Mouse (Mus musculus) embryonic fibroblast, embryonic 13.5 days (primary cell): ENCODE results near the gene Ugt1a8. TPM values are rescaled to one million over a fixed set of nuclear protein-coding genes. Genes with fewer than 3 reads are reported as not detected.
A peak's percentile ranks its signal among the peaks of the same experiment; 100 is the strongest.

ENCODE experiments used
- H3K27ac ChIP-seq: 2 replicates; pipeline ENCODE4 v1.5.1; 2012; ENCODE audit warnings: low read length, control low read depth, inconsistent platforms; ENCODE audit not compliant: insufficient read depth
- H3K4me1 ChIP-seq: 2 replicates; pipeline ENCODE4 v1.6.1; 2011; ENCODE audit warnings: low read length; ENCODE audit not compliant: control insufficient read depth, insufficient read depth
- H3K4me3 ChIP-seq: 2 replicates; pipeline ENCODE4 v1.5.1; 2011; ENCODE audit warnings: mild to moderate bottlenecking, control low read depth, low read length; ENCODE audit not compliant: insufficient read depth
- CTCF ChIP-seq: IDR thresholded peaks from 2 replicates; pipeline ENCODE4 v1.5.1; 2011; ENCODE audit warnings: mild to moderate bottlenecking, control low read depth, low read length, moderate library complexity, borderline replicate concordance; ENCODE audit not compliant: insufficient read depth
- POLR2A ChIP-seq: IDR thresholded peaks from 2 replicates; pipeline ENCODE4 v1.6.1; 2011; ENCODE audit warnings: low read depth, mild to moderate bottlenecking, control low read depth, low read length, moderate library complexity
- polyA plus RNA-seq: library from polyadenylated mRNA; stranded (reverse); fragments of >200 nt; gene quantifications from 2 replicates; pipeline ENCODE4 v1.2.4, GENCODE M21; 2011; ENCODE audit warnings: low read depth; ENCODE audit not compliant: missing spikeins, insufficient read length

Ugt1a8 gene
- polyA plus RNA-seq, 1 experiment: not detected

DNA sequence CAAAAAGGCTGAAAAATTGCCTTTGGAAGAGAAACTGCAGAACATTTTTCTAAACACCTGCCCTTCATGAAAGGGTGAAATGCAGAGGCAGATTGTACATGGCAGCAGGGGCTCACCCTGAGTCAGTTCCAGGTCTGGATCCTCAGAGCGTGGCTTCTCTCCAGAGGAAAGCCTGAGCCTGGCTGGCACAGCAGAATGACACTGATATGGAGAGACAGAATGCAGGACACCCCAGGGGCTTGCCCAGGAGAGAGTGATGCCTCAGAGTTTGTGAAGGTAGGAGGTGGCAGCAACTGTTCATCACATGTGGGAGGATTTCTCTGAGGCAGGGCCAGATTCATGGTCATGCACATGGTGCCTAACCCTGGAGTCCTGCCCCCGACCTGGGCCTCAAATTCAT is 112.4 kb downstream of the Ugt1a8 start:
- Histone ChIP-seq H3K4me3 (no peak overlapping the region), H3K27ac (no peak overlapping the region), H3K4me1 (no peaks in the 10 kb centered on the region)
- TF ChIP-seq POLR2A: no peak

DNA sequence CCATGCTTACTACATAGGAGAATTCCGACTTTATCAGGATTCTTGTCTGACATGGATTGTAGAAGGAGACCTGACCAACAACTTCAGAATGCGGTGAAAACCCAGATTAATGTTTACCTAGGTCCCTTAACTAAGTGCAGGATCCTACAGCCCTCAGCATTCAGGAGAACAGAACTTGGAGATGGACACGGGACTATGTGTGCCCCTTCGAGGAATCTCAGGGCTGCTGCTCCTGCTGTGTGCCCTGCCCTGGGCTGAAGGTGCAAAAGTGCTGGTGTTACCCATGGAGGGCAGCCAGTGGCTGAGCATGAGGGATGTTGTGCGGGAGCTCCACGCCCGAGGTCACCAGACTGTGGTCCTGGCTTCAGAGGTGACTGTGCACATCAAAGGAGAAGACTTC is 112.8 kb downstream of the Ugt1a8 start, which contains the start of gene Ugt1a2:
Ugt1a2 (plus strand) TSS at position 146 of the 400 bp plus-strand sequence.
- no peak for TF ChIP-seq POLR2A
- no peak for TF ChIP-seq CTCF
- no peak within 1 kb of the TSS for H3K4me3 ChIP-seq

DNA sequence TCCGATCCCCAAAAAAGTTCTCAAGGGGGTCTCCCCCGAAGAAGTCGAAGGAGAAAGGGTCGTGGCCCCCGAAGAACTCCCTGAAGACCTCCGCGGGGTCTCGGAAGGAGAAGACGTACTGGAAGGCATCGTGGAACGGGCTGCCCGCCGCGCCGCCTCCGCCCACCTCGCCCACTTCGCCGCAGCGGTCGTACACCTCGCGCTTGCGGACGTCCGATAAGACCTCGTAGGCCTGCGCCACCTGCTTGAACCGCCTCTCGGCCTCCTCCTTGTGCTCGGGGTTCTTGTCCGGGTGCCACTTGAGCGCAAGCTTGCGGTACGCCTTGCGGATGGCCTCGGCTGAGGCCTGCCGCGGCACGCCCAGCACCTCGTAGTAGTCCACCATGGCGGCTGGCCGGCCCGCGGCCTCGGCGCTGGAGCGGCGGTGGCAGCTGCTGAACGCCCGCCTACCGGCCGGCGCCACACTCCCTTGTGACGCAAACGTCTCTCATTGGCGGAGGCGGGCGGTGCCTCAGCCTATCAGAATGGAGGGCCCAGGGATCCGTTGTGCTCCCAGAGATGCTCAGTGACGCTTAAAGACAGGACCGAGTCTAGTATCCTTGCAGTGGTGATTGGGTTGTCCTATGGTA is 117.8 kb downstream of the Ugt1a8 start, which contains the start of gene Dnajb3:
Dnajb3 (minus strand) TSS at position 489 of the 629 bp plus-strand sequence.
- H3K4me1 ChIP-seq: no peaks in the 10 kb centered on the region
- H3K4me3 ChIP-seq: peak within 1 kb of the TSS; percentile 44
- no peak within 1 kb of the TSS for H3K27ac ChIP-seq
- TF ChIP-seq CTCF (no peak), POLR2A (peak; percentile 76)

More for the DNA sequence above, 112.8 kb downstream of the Ugt1a8 start, which contains the start of gene Ugt1a2:
- no peaks in the 10 kb centered on the region for H3K4me1 ChIP-seq
- H3K27ac ChIP-seq: no peak within 1 kb of the TSS

DNA sequence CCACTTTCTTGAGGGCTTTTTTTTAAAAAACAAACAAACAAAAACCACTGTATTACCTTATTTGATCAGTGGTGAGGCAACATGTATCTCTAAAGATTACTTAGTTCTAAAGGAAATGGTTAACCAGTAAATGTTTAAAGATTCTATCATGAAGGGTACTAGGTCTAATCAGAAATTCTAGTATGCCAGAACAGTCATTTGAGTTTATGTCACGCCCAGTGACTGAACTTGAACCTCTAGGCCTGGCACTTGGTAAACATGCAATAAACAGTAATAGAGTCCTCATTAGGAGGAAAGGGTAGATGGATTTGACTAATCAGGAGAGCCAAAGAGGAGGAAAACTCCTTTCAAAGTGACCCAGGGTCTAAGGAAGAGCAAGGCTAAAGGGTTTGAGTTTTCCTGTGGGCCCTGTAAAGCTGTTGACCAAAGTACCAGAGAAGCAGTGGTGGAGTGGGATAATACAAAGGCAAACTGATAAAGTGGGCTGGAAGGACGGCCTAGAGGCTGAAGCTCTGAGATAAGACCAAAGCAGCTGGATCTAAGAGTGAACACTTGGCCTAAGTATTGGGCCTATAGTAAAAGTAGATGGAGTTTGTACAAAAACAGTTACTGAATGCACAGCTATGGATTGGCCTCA is 119.3 kb downstream of the Ugt1a8 start:
- Histone ChIP-seq H3K27ac (no peak overlapping the region), H3K4me3 (no peak overlapping the region), H3K4me1 (no peaks in the 10 kb centered on the region)
- no peak for TF ChIP-seq POLR2A
- TF ChIP-seq CTCF: no peak

DNA sequence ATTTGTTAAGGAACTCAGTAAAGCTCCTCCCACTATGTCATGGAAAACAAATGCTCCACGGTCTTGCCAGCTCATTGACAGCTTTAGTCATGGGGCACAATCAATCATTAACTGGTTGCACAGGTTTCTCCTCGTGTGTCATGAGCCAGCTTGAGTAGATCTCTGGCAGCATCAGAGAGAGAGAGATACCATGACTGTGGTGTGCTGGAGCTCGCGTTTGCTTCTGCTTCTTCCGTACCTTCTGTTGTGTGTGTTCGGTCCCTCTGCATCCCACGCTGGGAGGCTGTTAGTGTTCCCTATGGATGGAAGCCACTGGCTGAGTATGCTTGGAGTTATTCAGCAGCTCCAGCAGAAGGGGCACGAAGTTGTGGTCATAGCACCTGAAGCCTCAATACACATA is 124.2 kb downstream of the Ugt1a8 start, which contains the start of gene Ugt1a1:
Ugt1a1 (plus strand) TSS at position 148 of the 400 bp plus-strand sequence.
- Histone ChIP-seq H3K4me3 (no peak within 1 kb of the TSS), H3K27ac (no peak within 1 kb of the TSS), H3K4me1 (no peaks in the 10 kb centered on the region)
- TF ChIP-seq POLR2A (no peak), CTCF (no peak)

DNA sequence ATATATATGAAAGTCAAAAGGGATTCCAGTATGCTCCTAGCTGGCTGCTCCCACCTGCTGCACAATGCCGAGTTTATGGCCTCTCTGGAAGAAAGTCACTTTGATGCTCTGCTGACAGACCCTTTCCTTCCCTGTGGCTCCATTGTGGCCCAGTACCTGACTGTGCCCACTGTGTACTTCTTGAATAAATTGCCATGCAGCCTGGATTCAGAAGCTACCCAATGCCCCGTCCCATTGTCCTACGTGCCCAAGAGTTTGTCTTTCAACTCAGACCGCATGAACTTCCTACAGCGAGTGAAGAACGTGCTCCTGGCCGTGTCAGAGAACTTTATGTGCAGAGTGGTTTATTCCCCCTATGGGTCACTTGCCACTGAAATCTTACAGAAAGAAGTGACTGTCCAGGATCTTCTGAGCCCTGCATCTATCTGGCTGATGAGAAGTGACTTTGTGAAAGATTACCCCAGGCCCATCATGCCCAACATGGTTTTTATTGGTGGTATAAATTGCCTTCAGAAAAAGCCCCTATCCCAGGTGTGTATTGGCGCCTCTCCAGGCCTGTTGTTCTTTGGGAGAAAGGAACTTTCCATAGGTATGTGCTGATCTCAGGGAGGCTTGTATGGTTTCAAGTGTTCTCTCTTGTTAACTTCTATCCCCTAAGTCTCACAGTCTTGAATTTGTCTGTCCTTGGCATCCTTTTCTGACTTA is 124.9 kb downstream of the Ugt1a8 start:
- Histone ChIP-seq H3K4me1 (no peaks in the 10 kb centered on the region), H3K27ac (no peak overlapping the region), H3K4me3 (no peak overlapping the region)
- TF ChIP-seq CTCF (no peak), POLR2A (no peak)

DNA sequence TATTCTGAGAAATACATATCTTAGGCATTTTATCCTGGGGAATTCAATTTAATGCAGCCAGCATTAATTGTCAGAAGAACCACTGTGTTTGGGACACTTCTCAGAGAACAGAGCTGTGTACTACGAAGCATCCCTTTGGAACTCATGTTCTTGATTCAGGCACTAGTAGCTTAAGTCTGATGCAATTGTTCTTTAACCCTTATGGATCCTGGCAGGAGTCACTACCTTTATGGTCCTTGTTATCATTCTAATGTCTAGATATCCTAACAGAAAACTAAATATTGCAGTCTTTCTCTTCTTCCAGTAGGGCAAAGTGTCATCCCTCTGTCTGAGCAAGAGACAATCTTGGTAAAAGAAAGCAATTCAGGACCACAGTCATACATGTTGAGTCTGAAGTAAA is 125.4 kb downstream of the Ugt1a8 start:
- no peak for TF ChIP-seq POLR2A
- no peak for TF ChIP-seq CTCF
- H3K4me3 ChIP-seq: no peak overlapping the region
- H3K4me1 ChIP-seq: no peaks in the 10 kb centered on the region
- no peak overlapping the region for H3K27ac ChIP-seq

DNA sequence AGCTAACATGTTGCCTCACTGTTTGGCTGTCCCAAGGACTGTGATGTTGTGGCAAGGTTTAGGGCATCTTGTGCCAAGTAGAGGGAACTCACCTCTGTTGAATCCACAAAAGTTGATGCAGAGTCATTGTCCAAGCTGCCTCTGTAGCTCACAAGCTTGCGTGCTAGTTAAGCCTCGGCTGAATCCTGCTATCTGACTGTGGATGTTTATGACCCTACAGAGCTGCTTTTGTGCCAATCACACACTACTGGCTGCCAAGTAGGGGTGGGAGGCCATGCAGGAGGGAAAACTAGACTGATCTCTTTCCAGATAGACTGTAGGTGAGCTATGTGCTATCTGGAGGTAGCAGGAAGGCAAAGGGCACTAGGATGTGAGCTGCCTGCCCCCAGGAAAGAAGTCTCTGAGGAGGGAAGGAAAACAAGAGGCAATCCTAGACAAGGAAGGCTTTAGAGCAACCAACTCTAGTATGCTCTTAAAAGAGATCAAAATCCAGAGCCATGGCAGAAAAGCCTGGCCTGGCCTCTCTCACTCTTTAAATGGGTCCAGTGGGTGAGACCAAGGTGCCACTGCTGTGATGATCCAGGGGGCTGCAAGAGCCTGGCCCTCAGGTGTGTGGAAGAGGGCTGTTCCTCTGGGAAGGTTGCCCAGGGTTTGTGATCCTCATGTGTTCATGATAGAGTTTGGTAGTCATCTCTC is 126.3 kb downstream of the Ugt1a8 start:
- Histone ChIP-seq H3K4me3 (no peak overlapping the region), H3K4me1 (no peaks in the 10 kb centered on the region), H3K27ac (no peak overlapping the region)
- TF ChIP-seq CTCF (no peak), POLR2A (no peak)

DNA sequence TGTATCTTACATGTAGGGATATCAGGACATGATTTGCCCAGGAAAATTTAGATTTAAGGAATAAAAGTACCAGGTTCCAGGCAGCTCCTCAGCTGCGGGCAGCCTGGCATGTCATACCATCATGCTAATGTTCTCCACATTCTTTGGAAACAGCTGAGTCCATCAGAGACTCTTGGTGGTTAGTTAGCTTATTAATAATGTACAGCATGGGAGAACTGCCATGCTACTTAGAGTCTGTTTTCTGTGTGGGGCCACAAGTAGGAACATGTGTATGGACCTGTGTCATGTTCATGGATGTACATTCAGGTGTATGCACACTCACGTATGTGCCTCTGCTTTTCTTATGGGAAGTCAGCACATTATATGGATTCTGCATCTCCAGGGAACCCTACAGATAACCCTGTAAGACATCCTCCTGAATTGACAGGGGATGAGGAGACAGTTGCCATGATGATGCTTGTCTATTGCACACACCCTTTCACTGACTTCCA is 126.9 kb downstream of the Ugt1a8 start:
- no peaks in the 10 kb centered on the region for H3K4me1 ChIP-seq
- H3K27ac ChIP-seq: no peak overlapping the region
- TF ChIP-seq CTCF: no peak
- H3K4me3 ChIP-seq: no peak overlapping the region
